Mouse (Mus musculus): ENCODE results near the gene Nxn.

Nxn gene

GRCm38 (mm10) chr11:76309868-76310267 lies 89.1 kb downstream of the Nxn start:
- in situ Hi-C loops (cut with MboI; ENCODE audit: low sequenced_read_pairs) = no loop called here

GRCm38 (mm10) chr11:76309072-76309471 lies 89.9 kb downstream of the Nxn start:
- in situ Hi-C loops (cut with MboI; ENCODE audit: low sequenced_read_pairs) = no loop called here

- in situ Hi-C loops (cut with MboI; ENCODE audit: low sequenced_read_pairs) = no loop called here
Measured at GRCm38 (mm10) chr11:76306769-76307168, 92.2 kb downstream of the Nxn start.

GRCm38 (mm10) chr11:76305571-76305970 lies 93.4 kb downstream of the Nxn start:
- in situ Hi-C loops (cut with MboI; ENCODE audit: low sequenced_read_pairs) = no loop called here

- in situ Hi-C loops (cut with MboI; ENCODE audit: low sequenced_read_pairs) = no loop called here
Measured at GRCm38 (mm10) chr11:76303368-76303767, 95.6 kb downstream of the Nxn start.

- in situ Hi-C loops (cut with MboI; ENCODE audit: low sequenced_read_pairs) = no loop called here
Measured at GRCm38 (mm10) chr11:76300862-76301261, 98.1 kb downstream of the Nxn start.

- in situ Hi-C loops (cut with MboI; ENCODE audit: low sequenced_read_pairs) = no loop called here
Measured at GRCm38 (mm10) chr11:76298457-76299000, 100.4 kb downstream of the Nxn start.

- in situ Hi-C loops (cut with MboI; ENCODE audit: low sequenced_read_pairs) = no loop called here
Measured at GRCm38 (mm10) chr11:76297252-76297651, 101.7 kb downstream of the Nxn start.

GRCm38 (mm10) chr11:76294836-76295235 lies 104.1 kb downstream of the Nxn start:
- in situ Hi-C loops (cut with MboI; ENCODE audit: low sequenced_read_pairs) = no loop called here

GRCm38 (mm10) chr11:76294078-76294477 lies 104.9 kb downstream of the Nxn start:
- in situ Hi-C loops (cut with MboI; ENCODE audit: low sequenced_read_pairs) = no loop called here

- in situ Hi-C loops (cut with MboI; ENCODE audit: low sequenced_read_pairs) = no loop called here
Measured at GRCm38 (mm10) chr11:76292831-76293230, 106.1 kb downstream of the Nxn start.

- in situ Hi-C loops (cut with MboI; ENCODE audit: low sequenced_read_pairs) = no loop called here
Measured at GRCm38 (mm10) chr11:76292398-76292797, 106.5 kb downstream of the Nxn start.

- in situ Hi-C loops (cut with MboI; ENCODE audit: low sequenced_read_pairs) = no loop called here
Measured at GRCm38 (mm10) chr11:76291960-76292359, 107.0 kb downstream of the Nxn start.

GRCm38 (mm10) chr11:76290367-76290766 lies 108.6 kb downstream of the Nxn start:
- in situ Hi-C loops (cut with MboI; ENCODE audit: low sequenced_read_pairs) = no loop called here

GRCm38 (mm10) chr11:76288645-76289044 lies 110.3 kb downstream of the Nxn start:
- in situ Hi-C loops (cut with MboI; ENCODE audit: low sequenced_read_pairs) = no loop called here

- in situ Hi-C loops (cut with MboI; ENCODE audit: low sequenced_read_pairs) = no loop called here
Measured at GRCm38 (mm10) chr11:76287301-76287700, 111.6 kb downstream of the Nxn start.

GRCm38 (mm10) chr11:76286534-76287126 lies 112.3 kb downstream of the Nxn start:
- in situ Hi-C loops (cut with MboI; ENCODE audit: low sequenced_read_pairs) = no loop called here

- in situ Hi-C loops (cut with MboI; ENCODE audit: low sequenced_read_pairs) = no loop called here
Measured at GRCm38 (mm10) chr11:76285431-76286075, 113.4 kb downstream of the Nxn start.

GRCm38 (mm10) chr11:76283841-76284240 lies 115.1 kb downstream of the Nxn start:
- in situ Hi-C loops (cut with MboI; ENCODE audit: low sequenced_read_pairs) = no loop called here

GRCm38 (mm10) chr11:76279971-76280370 lies 119.0 kb downstream of the Nxn start:
- in situ Hi-C loops (cut with MboI; ENCODE audit: low sequenced_read_pairs) = no loop called here

GRCm38 (mm10) chr11:76278960-76279852 lies 119.7 kb downstream of the Nxn start:
- in situ Hi-C loops (cut with MboI; ENCODE audit: low sequenced_read_pairs) = no loop called here

Measured in CH12F3 (cell line).